Mouse (Mus musculus) kidney, adult 2 months (tissue): ENCODE measurements around the gene Pomp.

Experiments used
- CTCF ChIP-seq: fragments of 200-500 bp; conservative IDR thresholded peaks from 2 replicates; pipeline ENCODE4 v1.5.1; 2011; ENCODE audit warnings: low read depth, mild to moderate bottlenecking, control low read depth, low read length, moderate library complexity, mixed read lengths; ENCODE audit not compliant: insufficient read depth, insufficient read length
- POLR2A ChIP-seq: fragments of 200-500 bp; IDR thresholded peaks from one replicate; pipeline ENCODE4 v1.6.1; 2011; ENCODE audit warnings: low read depth, low read length, control low read depth

GRCm38 (mm10) chr5:147892735-147893134 lies 32.5 kb downstream of the Pomp start:
- TF ChIP-seq CTCF (no peak), POLR2A (no peak)
